Mouse (Mus musculus): ENCODE measurements around the gene Tox3.

DNA sequence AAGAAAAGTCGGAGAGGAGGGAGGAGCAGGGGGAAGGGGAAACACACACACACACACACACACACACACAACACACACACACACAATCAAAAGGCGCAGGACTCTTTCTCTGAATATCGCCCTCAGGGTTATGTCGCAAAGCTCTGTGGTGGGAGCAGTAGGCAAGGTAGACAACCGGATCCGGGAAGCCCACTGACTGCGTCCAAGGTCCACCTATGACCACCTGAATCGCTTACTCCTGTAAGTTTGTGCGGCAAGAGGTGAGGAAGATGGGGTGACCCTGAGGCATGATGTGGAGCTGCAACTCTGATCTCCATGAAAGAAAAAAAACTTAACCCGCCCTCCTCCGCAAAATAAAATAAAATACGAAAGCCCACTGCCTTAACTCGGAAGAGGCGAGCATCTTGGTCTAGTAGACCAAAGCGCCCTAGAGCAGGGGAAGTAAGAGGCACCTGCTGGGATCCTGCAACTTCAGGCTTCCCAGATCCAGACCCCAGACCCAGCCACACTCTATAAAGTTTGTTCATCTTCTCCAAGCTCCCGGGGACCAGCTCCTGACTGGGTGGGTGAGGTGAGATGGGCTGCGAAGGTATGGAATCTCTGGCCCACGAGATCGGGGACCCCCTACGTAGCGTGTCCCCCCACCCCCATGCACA, 1.1 kb downstream of the Tox3 start:
- TF ChIP-seq CTCF (IDR thresholded peaks at IDR 0.05; ENCODE audit: low read depth, low read length), result no peak
- TF ChIP-seq GATA1 (IDR thresholded peaks at IDR 0.05; ENCODE audit: borderline replicate concordance, low read length), result no peak
- TF ChIP-seq POLR2AphosphoS5 (IDR thresholded peaks at IDR 0.05; ENCODE audit: insufficient replicate concordance, low read depth, low read length), result no peak
